Comparison of ENCODE assay signal across 32 mouse cellular contexts in the genomic region with DNA sequence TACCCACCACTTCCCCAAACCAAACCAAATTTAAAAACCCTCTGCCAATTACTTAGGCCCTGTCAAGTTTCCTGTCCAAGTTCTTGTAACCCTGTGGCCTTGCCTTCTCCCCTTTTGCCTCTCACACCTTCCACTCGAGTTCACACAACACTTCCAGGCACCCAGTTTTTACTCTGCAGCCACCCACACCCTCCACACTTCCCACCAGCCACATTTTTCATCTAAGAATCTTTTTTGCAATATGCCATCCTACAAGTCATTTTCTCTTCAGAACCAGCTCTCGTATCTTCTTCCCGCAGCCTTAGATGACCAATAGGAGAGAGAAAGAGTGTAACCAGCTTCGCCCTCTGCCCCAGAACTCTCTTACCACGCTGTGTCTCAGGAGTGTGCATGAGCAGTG. TPM values are rescaled to one million over a fixed set of nuclear protein-coding genes. Genes with fewer than 3 reads are reported as not detected.
DNase-seq lines count a peak whose midpoint lies in the region; ATAC-seq and TF ChIP-seq lines count a peak whose summit lies in the region.
"Had no signal": no experiment of that assay in that cellular context is flagged by ENCODE, and none has a peak within 500 bp of the region (broad histone marks: within the 10 kb centered on the region; RNA-seq: fewer than 3 reads in every experiment).

No protein-coding gene starts in this region.

- peaks cover 45% of the 10 kb centered on the region for H3K4me1 ChIP-seq in liver, embryonic 15.5 days (replicated peaks)
- H3K4me1 ChIP-seq in liver, postnatal 0 days (ENCODE audit: insufficient read depth) = peaks cover 11% of the 10 kb centered on the region; the same call in 1 of the 2 replicates
- peaks cover 10 to 11% of the 10 kb centered on the region in 2 experiments for H3K4me1 ChIP-seq in MEL (ENCODE audit: control insufficient read depth in 1 of 2, insufficient read depth in 2 of 2, low read length in 2 of 2)
- H3K4me1 ChIP-seq: embryonic facial prominence, embryonic 10.5 days; embryonic facial prominence, embryonic 13.5 days; forebrain, embryonic 13.5 days had no signal

- no peaks in the 10 kb centered on the region for H3K27me3 ChIP-seq in liver, embryonic 15.5 days
- no peaks in the 10 kb centered on the region for H3K27me3 ChIP-seq in liver, postnatal 0 days (ENCODE audit: insufficient read depth, low read length)
- no peaks in the 10 kb centered on the region for H3K27me3 ChIP-seq in MEL (ENCODE audit: control insufficient read depth in 1 of 2, insufficient read depth in 2 of 2, low read length in 2 of 2)
- H3K27me3 ChIP-seq: CH12.LX; embryonic facial prominence, embryonic 13.5 days; forebrain, embryonic 13.5 days; heart, embryonic 13.5 days had no signal

- no peaks in the 10 kb centered on the region for H3K9me3 ChIP-seq in liver, embryonic 15.5 days (replicated peaks)
- H3K9me3 ChIP-seq in liver, postnatal 0 days (ENCODE audit: low read length) = no peaks in the 10 kb centered on the region
- H3K9me3 ChIP-seq in MEL (replicated peaks; ENCODE audit: insufficient read depth, low read length) = no peaks in the 10 kb centered on the region
- H3K9me3 ChIP-seq: embryonic facial prominence, embryonic 10.5 days; embryonic facial prominence, embryonic 13.5 days; forebrain, embryonic 13.5 days; G1E; heart, embryonic 10.5 days; heart, embryonic 13.5 days had no signal

- no peak overlapping the region for H3K4me3 ChIP-seq in left cerebral cortex, adult 2 months
- H3K4me3 ChIP-seq in liver, embryonic 15.5 days (replicated peaks) = no peak overlapping the region
- H3K4me3 ChIP-seq in liver, postnatal 0 days (ENCODE audit: low read depth, low read length) = no peak overlapping the region
- H3K4me3 ChIP-seq in MEL (ENCODE audit: control insufficient read depth in 1 of 2, insufficient read depth in 1 of 2, low read depth in 2 of 2, low read length in 2 of 2) = no peak overlapping the region
- H3K4me3 ChIP-seq: embryonic facial prominence, embryonic 10.5 days; embryonic facial prominence, embryonic 13.5 days; erythroblast, embryonic 14.5 days; forebrain, embryonic 13.5 days; heart, adult 2 months; heart, embryonic 10.5 days; heart, embryonic 13.5 days had no signal

- H3K27ac ChIP-seq in left cerebral cortex, adult 2 months = peak overlapping the region; percentile 40; the same call in 1 of the 2 replicates
- 0 out of 2 replicates have a peak overlapping the region, but pooled peaks have one; percentile 19 for H3K27ac ChIP-seq in liver, embryonic 15.5 days (replicated peaks)
- H3K27ac ChIP-seq in liver, postnatal 0 days (ENCODE audit: low read depth) = no peak overlapping the region
- H3K27ac ChIP-seq in MEL (ENCODE audit: control insufficient read depth, low read depth, low read length) = no peak overlapping the region
- H3K27ac ChIP-seq: embryonic facial prominence, embryonic 10.5 days; embryonic facial prominence, embryonic 13.5 days; forebrain, embryonic 13.5 days; heart, adult 2 months; heart, embryonic 10.5 days; heart, embryonic 13.5 days; hindbrain, embryonic 14.5 days; hindbrain, postnatal 0 days had no signal

- intact Hi-C loops in left cerebral cortex, adult 2 months (cut with DNase I) = loop anchor here (2.0 kb wide), 1 partner anchor 18 kb away; no protein-coding TSS in a partner anchor

- 85% methylated on average over 5 of the region's 5 CpGs for WGBS in liver, embryonic 15.5 days (ENCODE audit: insufficient replicate concordance)
- 92% methylated on average over 5 of the region's 5 CpGs for WGBS in liver, postnatal 0 days (ENCODE audit: insufficient replicate concordance)

- no peaks in the 10 kb centered on the region for H3K79me2 ChIP-seq in MEL (ENCODE audit: control insufficient read depth, insufficient read depth, low read length, poor library complexity)

- TF ChIP-seq EP300 in liver, postnatal 0 days (IDR thresholded peaks at IDR 0.05; ENCODE audit: low read depth) = no peak
- no peak for TF ChIP-seq EP300 in MEL (IDR thresholded peaks at IDR 0.05; ENCODE audit: low read depth in 1 of 2, low read length in 2 of 2)

- peaks cover 23% of the 10 kb centered on the region for H3K36me3 ChIP-seq in liver, embryonic 15.5 days (replicated peaks)
- H3K36me3 ChIP-seq in liver, postnatal 0 days (replicated peaks; ENCODE audit: insufficient read depth, low read length) = no peaks in the 10 kb centered on the region
- peaks cover 0 to 12% of the 10 kb centered on the region in 2 experiments; a peak in 2 of 4 replicates for H3K36me3 ChIP-seq in MEL (ENCODE audit: control insufficient read depth in 1 of 2, insufficient read depth in 2 of 2, low read length in 2 of 2)

- H3K4me2 ChIP-seq in liver, embryonic 15.5 days = no peak overlapping the region
- H3K4me2 ChIP-seq in liver, postnatal 0 days (ENCODE audit: low read depth, low read length) = no peak overlapping the region
- H3K4me2 ChIP-seq: embryonic facial prominence, embryonic 13.5 days; forebrain, embryonic 13.5 days; heart, embryonic 13.5 days; hindbrain, embryonic 14.5 days had no signal

- TF ChIP-seq POLR2A in MEL (IDR thresholded peaks at IDR 0.05; ENCODE audit: control insufficient read depth in 1 of 2, insufficient read depth in 1 of 2, low read depth in 1 of 2, low read length in 2 of 2, poor library complexity in 1 of 2) = no peak

- TF ChIP-seq CTCF in left cerebral cortex, adult 2 months (IDR thresholded peaks at IDR 0.05) = no peak
- no peak for TF ChIP-seq CTCF in liver, postnatal 0 days (IDR thresholded peaks at IDR 0.05; ENCODE audit: low read depth)
- no peak for TF ChIP-seq CTCF in MEL (IDR thresholded peaks at IDR 0.05 in 2 of 3, conservative IDR thresholded peaks at IDR 0.05 in 1 of 3; ENCODE audit: control insufficient read depth in 1 of 3, insufficient read depth in 1 of 3, low read depth in 2 of 3, low read length in 3 of 3, poor library complexity in 1 of 3, severe bottlenecking in 1 of 3)

- no peak overlapping the region for H3K9ac ChIP-seq in liver, embryonic 15.5 days
- no peak overlapping the region for H3K9ac ChIP-seq in liver, postnatal 0 days (replicated peaks)
- no peak overlapping the region for H3K9ac ChIP-seq in MEL (ENCODE audit: control insufficient read depth, low read depth, low read length, poor library complexity, severe bottlenecking)
- H3K9ac ChIP-seq: embryonic facial prominence, embryonic 13.5 days; forebrain, embryonic 13.5 days; forebrain, postnatal 0 days; heart, embryonic 13.5 days; hindbrain, embryonic 14.5 days had no signal

- peak; percentile 25; the same call in 1 of the 2 replicates for ATAC-seq in frontal cortex, adult (ENCODE audit: low TSS enrichment)
- ATAC-seq in liver, embryonic 15.5 days (ENCODE audit: insufficient read depth) = no peak
- no peak for ATAC-seq in liver, postnatal 0 days
- ATAC-seq: forebrain, embryonic 13.5 days; forebrain, postnatal 0 days; hindbrain, postnatal 0 days had no signal

- no peak for DNase-seq in frontal cortex, postnatal 10 days (ENCODE audit: low spot score in 2 of 2)
- no peak for DNase-seq in left cerebral cortex, adult 2 months (ENCODE audit: extremely low spot score in 1 of 2, low spot score in 2 of 2)
- DNase-seq in left cerebral cortex, adult 8-10 months (ENCODE audit: low spot score in 2 of 2) = no peak
- DNase-seq in liver, postnatal 0 days = no peak
- DNase-seq in MEL (ENCODE audit: low read depth, low spot score) = peak; percentile 34
- no peak for DNase-seq in urinary bladder, postnatal 4 days (ENCODE audit: low spot score in 2 of 2)
- DNase-seq: adrenal gland, adult 2 months; adrenal gland, postnatal 14 days; B cell, adult 2 months; cerebellum, adult 11-12 months; cerebellum, adult 8-10 months; cerebellum, postnatal 10 days; cerebellum, postnatal 36 days; embryo, embryonic 11 days; forebrain, postnatal 0 days; gastrocnemius, postnatal 10 days; gastrocnemius, postnatal 36 days; heart, adult 2 months; heart, postnatal 14 days; heart, postnatal 4 days had no signal

- TF ChIP-seq RAD21 in MEL (IDR thresholded peaks at IDR 0.05; ENCODE audit: low read depth, low read length) = no peak

TF ChIP-seq in MEL, 35 proteins besides CTCF, POLR2A, EP300 and RAD21:
- TF ChIP-seq MAZ (IDR thresholded peaks at IDR 0.05; ENCODE audit: low read depth, low read length) = no peak
- no peak for TF ChIP-seq SMC3 (IDR thresholded peaks at IDR 0.05; ENCODE audit: low read depth, low read length)
- no peak for TF ChIP-seq RCOR1 (IDR thresholded peaks at IDR 0.05; ENCODE audit: low read depth, low read length)
- TF ChIP-seq USF1 (IDR thresholded peaks at IDR 0.05; ENCODE audit: low read depth, low read length) = no peak
- TF ChIP-seq JUND (IDR thresholded peaks at IDR 0.05; ENCODE audit: low read depth, low read length) = no peak
- no peak for TF ChIP-seq CHD2 (IDR thresholded peaks at IDR 0.05; ENCODE audit: low read length)
- no peak for TF ChIP-seq BHLHE40 (IDR thresholded peaks at IDR 0.05; ENCODE audit: borderline replicate concordance, low read depth, low read length)
- TF ChIP-seq TAL1 (IDR thresholded peaks at IDR 0.05; ENCODE audit: low read length) = no peak
- no peak for TF ChIP-seq POLR2AphosphoS2 (IDR thresholded peaks at IDR 0.05; ENCODE audit: low read length)
- no peak for TF ChIP-seq ZNF384 (IDR thresholded peaks at IDR 0.05; ENCODE audit: low read depth, low read length)
- TF ChIP-seq KAT2A (conservative IDR thresholded peaks at IDR 0.05; ENCODE audit: low read depth, low read length) = no peak
- TF ChIP-seq CHD1 (IDR thresholded peaks at IDR 0.05; ENCODE audit: low read depth, low read length) = no peak

RNA-seq across cellular contexts. Expression of gene Ndrg3, which starts 37.4 kb away (rescaled TPM):
- 100 to 1,000 TPM; 457 to 473 TPM for total RNA-seq in left cerebral cortex, adult 2 months (2021)
- total RNA-seq in left cerebral cortex, adult 8-10 months (2022) = 100 to 1,000 TPM; 434 to 522 (median 478) TPM
- polyA plus RNA-seq in liver, embryonic 15.5 days (2015; fragmentation: Nextera tagmentation; extraction: Ambion mirVana) = 32.9 and 35.1 TPM in 2 replicates
- 10.0 and 11.3 TPM in 2 replicates for polyA plus RNA-seq in liver, postnatal 0 days (2015; fragmentation: Nextera tagmentation; extraction: Ambion mirVana)
- total RNA-seq in MEL (2012; rRNA removed) = 19.0 and 20.1 TPM in 2 replicates
- 10 to 100 TPM in 1 of 2 experiments, not detected in 1; 39.6 TPM for polyA plus RNA-seq in MEL (2012; ENCODE audit: insufficient read depth in 1 of 2, insufficient read length in 2 of 2, low read depth in 1 of 2, low replicate concordance in 2 of 2, missing spikeins in 1 of 2)

RNA-seq across cellular contexts. Expression of gene Dsn1, which starts 52.5 kb away (rescaled TPM):
- total RNA-seq in left cerebral cortex, adult 2 months (2021) = 1 to 10 TPM; 5.8 to 6.3 TPM
- total RNA-seq in left cerebral cortex, adult 8-10 months (2022) = 1 to 10 TPM; 5.7 to 8.4 (median 7.2) TPM
- polyA plus RNA-seq in liver, embryonic 15.5 days (2015; fragmentation: Nextera tagmentation; extraction: Ambion mirVana) = 28.9 and 29.5 TPM in 2 replicates
- polyA plus RNA-seq in liver, postnatal 0 days (2015; fragmentation: Nextera tagmentation; extraction: Ambion mirVana) = 12.4 and 14.0 TPM in 2 replicates
- total RNA-seq in MEL (2012; rRNA removed) = 27.1 and 29.3 TPM in 2 replicates
- 10 to 100 TPM in 1 of 2 experiments, not detected in 1; 33.2 TPM for polyA plus RNA-seq in MEL (2012; ENCODE audit: insufficient read depth in 1 of 2, insufficient read length in 2 of 2, low read depth in 1 of 2, low replicate concordance in 2 of 2, missing spikeins in 1 of 2)

Comparison
In these comparisons a context has a peak if more than half of its experiments do, and no peak if none do; other contexts are left out.
1. H3K27ac ChIP-seq: peak in left cerebral cortex, adult 2 months (single experiment) and liver, embryonic 15.5 days (single experiment); none in liver, postnatal 0 days (single experiment) and MEL (single experiment).
2. RNA of gene Ndrg3, which starts 37.4 kb away (total RNA-seq): 434 to 522 TPM in left cerebral cortex, adult 8-10 months and 457 to 473 TPM in left cerebral cortex, adult 2 months; 19.0 to 20.1 TPM in MEL; every median in the first group is over 10 times any median in the second.